Mouse (Mus musculus): Measurements from ENCODE around the gene Man2b1.
"Not testable (repeated sequence)": the region's sequence is repeated elsewhere in the genome, so short reads cannot be mapped to it uniquely, and the experiment has no call there.

Gene Man2b1

DNA sequence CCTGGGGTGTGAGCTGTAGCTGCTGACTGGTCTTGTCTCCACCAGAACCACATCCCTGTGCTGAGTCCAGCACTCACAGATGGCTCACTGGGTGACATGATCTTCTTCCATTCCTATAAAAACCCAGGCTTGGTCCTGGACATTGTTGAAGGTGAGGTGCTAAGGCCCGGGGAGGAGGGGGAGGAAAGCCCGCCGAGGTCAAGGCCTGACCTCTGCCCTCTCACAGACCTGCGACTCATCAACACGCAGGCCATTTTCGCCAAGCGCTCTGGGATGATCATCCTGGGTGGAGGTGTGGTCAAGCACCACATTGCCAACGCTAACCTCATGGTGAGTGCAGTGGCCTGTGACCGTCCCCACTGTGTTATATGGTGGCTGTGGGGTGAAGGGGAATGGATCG is 8.9 kb upstream of the Man2b1 start:
- DNase-seq, result no peak

DNA sequence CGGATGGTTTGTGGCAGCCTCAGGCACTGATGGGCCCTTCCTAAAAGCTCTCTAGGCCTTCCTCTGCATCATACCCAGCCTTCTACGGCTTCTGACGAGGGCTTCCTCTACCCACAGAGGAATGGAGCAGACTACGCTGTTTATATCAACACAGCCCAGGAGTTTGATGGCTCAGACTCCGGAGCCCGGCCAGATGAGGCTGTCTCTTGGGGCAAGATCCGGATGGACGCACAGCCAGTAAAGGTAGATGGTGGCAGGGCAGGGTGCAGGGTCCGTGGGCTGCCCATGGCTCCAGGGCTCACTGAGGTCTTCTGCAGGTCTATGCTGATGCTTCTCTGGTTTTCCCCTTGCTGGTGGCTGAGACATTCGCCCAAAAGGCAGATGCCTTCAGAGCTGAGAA is 8.5 kb upstream of the Man2b1 start:
- DNase-seq, result no peak

DNA sequence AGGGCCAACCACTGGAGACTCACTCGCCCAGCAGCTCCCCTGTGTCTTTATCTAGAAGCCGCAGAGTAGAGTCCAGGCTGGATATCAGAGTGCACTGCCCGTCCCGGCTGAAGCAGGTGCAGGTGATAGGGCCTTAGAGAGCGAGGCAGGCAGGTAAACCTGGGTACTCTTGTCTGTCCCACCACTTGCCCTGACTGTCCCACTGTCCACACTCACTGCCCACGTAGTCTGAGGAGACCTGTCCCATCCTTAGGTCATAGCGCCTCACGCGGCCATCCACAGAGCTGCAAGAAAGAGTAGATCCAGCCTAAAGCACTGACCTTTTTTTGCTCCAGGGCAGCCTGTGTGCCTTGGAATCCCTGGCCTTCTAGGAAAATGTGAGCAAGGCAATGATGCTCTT is 7.1 kb upstream of the Man2b1 start:
- peak; percentile 51 to 83 for DNase-seq

DNA sequence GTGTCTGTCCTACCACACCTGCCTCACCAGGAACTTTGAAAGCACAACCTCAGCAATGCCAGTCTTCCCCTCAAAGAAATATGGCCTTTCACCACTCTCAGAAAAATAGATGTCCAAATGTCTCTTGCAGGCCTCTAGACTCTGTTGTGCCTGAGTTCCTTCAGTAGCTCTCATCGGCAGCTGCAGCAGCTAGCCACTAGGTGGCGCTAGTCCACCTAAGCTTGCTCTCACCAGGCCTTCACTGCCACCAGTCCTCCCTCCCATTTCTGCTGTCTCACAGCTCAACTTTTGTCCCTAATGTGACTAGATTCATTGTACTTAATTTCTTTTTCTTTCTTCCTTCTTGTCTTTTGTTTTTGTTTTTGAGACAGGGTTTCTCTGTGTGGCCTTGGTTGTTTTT is 6.1 kb upstream of the Man2b1 start:
- peak; percentile 83 to 84 for DNase-seq

DNA sequence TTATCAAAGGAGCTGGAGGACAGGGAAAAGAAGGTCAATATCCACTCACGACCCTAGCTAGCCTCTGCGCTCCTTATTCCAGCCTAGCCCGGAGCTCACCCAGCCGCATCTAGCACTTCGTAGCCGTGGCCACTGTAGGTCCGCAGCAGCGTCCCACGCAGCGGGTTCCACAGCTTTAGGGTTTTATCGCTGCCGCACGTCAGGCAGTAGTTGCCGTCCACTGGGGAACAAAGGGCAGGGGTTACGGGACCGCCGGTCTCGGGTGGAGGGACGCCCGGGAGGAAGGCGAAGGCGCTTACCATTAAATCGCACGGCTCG is 2.9 kb upstream of the Man2b1 start:
- DNase-seq, result peak in 1 of 2 experiments; percentile 24

DNA sequence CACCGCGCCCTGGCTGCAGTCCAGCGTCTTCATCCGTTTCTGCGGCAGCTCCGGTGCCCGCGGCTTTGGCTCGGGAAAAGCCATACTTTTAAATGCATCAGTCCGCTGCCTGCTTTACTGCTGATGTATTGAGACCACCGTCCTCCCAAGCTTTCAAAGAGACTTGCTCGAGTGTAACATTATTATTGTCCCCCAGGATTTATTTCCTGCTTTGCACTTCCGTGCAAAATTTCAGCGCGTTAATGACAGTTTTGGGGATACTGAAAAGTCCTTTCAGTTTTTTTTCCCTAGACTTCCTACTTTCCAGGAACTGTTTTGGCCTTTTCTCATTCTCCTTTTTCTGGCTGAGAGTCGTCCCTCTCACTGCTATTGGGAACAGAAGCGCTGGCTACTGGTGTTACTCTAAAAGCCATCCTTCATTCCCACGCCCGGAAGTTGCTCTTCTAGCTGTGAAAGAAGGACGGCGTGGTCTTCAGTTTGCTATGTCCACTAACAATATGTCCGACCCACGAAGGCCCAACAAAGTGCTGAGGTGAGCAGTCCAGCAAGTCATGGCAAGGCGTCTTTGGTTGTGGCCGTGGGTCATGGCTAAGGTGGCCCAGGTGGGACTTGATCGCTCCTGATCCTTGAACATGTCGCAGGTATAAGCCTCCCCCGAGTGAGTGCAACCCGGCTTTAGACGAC is 2.4 kb upstream of the Man2b1 start, which contains the start of gene Wdr83os:
Gene Wdr83os (plus strand): TSS at position 209 of the 684 bp plus-strand sequence.
- DNase-seq, result peak; percentile 53 to 69

DNA sequence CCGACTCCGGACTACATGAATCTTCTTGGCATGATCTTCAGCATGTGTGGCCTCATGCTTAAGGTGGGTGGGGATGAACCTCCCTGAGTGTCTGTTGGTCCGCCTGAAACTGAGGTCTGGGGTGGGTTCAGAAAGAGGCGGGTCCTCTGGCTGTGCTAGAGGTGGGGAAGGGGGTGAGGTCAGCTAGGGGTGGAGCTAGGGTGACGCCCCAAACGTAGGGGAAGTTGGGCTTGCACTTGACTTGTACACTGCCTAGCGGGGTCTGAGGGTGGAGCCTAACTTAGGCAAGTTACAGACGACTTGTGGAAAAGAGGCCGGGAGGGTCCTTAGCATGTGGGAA is 1.9 kb upstream of the Man2b1 start, which contains the start of gene Wdr83:
Gene Wdr83 (minus strand): TSS at position 91 of the 340 bp plus-strand sequence.
- peak; percentile 44 to 54 for DNase-seq

DNA sequence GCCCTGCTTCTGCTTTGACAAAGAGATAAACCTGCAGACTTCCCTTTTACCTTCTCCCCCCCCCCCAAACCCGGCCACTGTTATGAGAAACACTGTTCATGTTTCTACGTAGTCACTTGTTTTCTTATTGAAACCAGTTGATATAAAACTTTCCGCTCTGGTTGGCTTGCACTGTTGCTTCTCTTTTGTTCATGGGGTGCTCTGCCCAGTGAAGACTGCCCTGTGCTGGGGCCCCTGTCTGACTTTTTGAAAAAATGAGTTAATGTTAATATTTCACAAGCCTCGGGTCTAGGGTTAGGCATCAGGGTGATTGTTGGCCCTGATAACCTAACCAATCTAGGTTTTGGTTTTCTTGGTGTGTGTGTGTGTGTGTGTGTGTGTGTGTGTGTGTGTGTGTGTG is 901 bp upstream of the Man2b1 start:
- DNase-seq, result not testable (repeated sequence)

DNA sequence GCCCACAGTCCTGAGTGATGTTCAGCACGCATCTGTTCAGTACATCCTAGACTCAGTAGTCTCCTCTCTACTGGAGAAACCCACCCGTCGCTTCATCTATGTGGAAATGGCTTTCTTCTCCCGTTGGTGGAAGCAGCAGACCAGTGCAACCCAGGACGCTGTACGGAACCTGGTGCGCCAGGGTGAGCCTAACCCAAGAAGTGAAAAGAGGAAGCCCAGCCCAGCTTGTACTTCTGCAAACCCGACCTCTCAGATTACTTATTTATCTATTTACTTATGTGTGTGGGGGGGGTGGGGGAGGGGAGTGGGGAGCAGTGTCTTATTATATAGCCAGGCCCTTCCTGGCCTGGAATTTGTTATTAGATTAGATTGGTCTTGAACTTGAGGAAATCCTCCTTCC is 1.6 kb downstream of the Man2b1 start:
- no peak for DNase-seq

DNA sequence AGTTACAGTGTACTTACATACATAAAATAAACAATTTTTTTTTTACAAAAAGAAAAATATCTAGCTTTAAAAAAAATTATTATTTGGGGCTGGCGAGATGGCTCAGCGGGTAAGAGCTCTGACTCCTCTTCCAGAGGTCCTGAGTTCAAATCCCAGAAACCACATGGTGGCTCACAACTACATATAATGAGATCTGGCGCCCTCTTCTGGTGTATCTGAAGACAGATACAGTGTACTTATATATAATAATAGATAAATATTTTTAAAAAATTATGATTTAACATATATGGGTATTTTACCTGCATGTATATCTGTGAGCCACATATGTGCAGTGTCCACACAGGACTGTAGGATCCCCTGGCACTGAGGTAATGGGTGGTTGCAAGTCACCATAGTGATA is 3.2 kb downstream of the Man2b1 start:
- DNase-seq, result peak in 1 of 2 experiments; percentile 38

DNA sequence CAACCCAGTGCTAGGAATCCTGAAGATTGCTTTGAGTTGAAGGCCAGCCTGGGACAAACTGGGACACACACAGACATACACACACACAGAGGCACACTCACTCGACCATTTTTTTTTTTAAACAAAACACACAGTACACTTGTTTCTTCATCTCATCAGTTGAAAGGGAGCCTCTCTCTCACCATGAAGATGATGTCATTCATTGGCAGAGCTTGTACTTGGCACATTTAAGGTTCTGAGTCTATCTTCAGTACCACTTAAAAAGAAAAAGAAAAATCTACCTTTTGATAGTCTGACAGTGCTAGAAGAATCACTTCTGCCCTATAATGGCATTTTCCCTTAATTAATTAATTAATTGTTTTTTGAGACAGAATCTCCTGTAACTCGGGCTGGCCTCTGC is 5.7 kb downstream of the Man2b1 start:
- DNase-seq, result no peak

DNA sequence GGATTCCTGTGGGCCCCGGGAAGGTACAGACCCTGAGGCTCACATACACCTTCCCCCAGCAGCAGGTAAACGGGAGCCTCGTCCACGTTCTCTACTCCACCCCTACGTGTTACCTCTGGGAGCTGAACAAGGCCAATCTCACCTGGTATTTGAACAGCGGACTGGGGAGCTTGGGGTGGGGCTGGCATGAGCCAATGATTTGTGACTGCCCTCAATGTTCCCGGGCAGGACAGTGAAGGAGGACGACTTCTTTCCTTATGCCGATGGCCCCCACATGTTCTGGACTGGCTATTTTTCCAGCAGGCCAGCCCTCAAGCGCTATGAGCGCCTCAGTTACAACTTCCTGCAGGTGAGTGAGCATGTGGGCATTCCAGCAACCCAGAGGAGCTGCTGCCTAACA is 7.8 kb downstream of the Man2b1 start:
- no peak for DNase-seq

DNA sequence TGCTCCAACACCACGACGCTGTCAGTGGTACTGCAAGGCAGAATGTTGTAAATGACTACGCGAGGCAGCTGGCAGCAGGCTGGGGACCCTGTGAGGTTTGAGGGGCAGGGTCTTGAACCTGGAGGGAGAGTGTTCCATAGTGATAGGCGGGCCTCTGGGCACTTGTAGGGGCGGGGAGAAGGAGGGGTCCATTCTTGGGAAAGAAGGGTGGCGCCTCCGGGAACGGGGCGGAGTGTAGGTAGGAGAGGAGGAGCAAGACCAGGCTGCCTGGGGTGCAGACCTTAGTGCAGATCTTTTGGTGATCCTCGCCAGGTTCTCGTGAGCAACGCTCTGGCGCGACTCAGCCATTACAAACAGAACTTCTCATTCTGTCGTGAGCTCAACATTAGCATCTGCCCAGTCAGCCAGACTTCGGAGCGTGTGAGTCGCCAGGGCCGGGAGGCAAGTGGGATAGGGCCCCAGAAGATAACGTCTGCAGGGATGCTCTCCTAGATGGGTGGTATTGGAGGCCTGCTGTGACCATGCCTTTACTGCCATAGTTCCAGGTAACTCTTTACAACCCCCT is 8.5 kb downstream of the Man2b1 start:
- no peak for DNase-seq

DNA sequence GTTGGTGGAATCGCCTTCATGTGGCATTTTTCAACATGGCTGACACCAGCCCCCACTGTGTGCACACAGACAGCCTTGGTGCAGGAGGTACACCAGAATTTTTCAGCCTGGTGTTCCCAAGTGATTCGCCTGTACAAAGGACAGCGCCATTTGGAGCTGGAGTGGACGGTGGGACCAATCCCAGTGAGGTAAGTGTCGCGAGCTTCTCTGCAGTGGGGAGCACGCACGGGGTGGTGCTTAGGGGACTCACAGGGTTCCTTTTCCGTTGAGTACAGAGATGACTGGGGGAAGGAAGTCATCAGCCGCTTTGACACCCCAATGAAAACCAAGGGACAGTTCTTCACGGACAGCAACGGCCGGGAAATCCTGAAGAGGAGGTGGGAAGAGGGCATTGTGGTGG is 12.0 kb downstream of the Man2b1 start:
- no peak for DNase-seq

DNA sequence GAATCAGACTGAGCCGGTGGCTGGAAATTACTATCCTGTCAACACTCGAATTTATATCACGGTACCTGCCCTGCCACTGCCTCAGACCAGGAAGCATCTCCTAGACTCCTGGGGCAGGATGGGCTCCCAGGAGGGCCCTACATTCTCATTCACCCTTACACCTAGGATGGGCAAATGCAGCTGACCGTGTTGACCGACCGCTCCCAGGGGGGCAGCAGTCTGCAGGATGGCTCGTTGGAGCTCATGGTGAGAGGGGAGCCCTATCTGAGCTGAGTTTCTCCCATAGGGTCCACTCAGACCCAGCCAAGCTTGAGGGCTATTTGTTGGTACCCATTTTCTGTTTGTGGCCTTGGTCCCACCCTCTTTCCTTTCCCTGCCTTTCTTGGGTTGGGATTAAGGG is 12.5 kb downstream of the Man2b1 start:
- no peak for DNase-seq

DNA sequence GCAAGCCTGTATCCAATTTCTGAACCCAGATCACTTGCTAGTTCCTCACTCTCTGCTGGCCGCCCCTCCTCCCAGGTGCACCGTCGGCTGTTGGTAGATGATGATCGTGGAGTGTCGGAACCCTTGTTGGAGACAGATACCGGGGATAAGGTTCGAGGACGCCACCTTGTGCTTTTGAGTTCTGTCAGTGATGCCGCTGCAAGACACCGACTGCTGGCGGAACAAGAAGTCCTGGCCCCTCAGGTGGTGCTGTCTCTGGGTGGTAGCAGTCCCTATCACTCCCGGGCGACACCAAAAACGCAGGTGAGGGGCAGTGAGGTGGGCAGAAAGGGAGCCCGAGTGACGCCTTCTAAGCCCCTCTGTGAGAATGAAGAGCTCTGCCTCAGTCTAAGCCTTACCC is 13.1 kb downstream of the Man2b1 start:
- DNase-seq, result no peak

DNA sequence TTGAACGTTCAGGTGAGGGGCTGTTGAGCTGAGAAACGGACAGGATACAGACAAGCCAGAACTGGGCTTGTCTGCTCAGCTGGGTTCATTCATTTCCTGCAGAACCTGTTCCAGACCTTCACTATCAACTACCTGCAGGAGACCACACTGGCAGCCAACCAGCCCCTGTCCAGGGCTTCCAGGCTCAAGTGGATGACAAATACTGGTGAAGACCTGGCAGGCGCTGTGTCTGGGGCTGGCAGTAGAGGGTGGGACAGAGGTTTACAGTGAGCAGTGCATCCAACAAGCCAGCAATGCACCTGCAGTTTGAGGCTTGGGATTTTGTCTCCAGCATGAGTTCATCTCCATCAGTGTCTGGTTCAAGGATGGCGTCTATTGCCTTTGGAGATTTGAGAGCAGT is 13.8 kb downstream of the Man2b1 start:
- no peak for DNase-seq

DNA sequence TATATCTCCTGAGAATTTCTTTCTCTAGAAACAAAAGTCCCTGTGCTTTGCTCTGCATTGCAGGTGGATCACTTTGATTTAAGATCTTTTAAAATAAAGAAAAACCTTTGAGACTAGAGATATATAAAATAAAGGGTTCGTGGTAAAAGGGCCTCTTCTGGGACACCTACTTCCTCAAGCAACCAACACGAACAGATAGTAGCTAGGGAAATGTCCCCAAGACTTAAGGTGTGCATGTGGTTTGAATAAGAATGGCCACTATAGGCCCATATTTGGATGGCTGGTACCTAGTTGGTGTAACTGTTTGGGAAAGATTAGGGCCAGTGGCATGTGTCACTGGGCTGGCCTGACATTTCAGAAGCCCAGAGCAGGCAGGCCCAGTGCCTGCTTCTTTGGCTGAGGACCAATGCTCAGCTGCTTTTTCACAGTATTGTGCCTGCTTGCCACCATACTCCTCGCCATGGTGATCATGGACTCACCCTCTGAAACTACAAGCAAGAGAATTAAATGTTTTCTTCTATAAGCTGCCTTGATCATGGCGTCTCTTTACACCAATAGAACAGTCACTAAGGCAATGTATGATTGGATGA is 17.1 kb downstream of the Man2b1 start:
- no peak for DNase-seq

DNA sequence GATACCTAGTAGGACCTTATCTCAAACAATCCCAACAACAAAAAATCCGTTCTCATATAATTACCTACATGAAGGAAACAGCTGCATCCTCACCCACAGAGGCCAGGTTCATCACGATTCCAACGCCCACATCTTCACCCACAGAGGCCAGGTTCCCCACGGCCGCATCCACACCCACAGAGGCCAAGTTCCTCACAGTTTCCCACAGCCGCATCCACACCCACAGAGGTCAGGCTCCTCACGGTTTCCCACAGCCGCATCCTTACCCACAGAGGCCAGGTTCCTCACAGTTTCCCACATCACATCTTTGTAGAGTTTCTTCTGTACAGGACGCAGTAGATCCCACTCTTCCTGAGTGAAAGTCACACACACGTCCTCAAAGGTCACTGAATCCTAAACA is 30.2 kb downstream of the Man2b1 start:
- DNase-seq, result no peak

DNA sequence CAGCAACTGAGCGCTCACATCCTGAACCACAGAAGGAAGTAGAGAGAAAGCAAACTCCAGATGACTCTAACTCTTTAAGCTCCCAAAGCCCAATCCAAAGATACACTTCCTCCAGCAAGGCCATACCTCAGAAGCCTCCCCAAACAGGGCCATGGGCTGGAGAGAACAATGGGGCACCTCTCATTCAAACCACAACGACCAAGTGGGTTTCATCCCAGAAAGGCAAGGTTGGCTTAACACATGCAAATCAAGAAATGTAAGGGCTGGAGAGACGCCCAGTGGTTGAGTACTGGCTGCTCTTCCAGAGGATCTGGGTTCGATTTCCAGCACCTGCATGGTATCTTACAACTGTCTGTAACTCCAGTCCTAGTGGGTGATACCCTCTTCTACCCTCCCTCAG is 32.4 kb downstream of the Man2b1 start:
- no peak for DNase-seq

DNA sequence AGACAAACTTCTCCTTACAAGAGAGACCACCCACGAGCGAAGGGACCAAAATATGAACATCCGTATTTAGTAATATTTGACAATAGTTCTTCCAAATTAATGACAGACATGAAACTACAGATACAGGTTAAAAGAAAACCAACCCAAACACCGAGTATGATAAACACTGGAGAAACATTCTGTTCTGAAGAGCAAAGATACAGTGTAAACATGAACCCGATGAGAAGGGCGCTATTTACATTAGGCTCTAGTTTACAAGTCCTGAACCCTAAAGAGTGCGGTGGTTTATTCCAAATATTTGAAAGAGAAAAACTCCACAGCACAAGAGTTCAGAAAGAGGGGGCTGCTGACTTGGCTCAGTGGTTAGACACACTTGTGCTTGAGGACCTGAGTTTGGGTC is 33.9 kb downstream of the Man2b1 start:
- DNase-seq, result no peak

DNA sequence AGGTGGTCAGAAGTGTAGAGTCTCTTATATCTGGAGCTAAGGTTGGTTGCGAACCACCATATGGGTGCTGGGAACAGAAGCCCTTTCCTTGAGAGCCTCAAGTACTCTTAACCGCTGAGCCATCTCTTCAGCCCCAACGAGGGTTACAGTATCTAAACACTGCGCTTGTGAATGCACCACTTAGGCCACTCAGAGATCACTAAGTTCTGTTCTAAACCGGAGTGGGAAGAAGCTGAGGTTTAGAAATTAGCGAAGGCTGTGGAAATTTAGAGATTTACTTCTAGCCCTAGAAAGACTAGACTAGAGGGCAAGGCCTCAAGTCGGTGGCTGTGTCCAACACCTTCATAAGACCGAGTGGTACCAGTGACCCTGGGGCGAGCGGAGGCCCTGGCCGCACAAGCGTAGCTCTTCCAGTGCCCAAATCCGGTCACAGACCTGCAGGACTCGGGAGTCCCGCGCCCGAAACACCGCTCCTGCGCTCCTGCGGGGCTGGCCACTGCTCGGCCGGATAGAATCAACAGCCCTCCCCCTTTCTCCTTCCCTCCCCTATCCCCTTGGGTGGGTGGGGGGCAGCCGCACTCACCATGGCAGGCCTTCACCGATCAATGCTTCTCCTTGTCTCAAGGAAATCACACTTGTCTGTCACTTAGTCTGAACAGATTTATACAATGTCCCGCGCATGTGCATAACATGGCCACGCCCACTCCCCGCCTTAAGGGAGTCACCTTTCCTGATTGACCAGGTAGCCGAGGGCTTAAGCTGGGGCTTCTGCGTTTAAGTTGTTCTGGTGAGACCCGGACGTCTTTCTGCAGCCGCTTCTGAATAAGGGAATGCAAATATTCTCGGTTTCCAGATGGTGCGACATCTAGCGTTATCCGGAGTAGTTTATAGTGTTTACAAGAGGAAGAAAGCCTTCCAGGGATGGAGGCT is 36.2 kb downstream of the Man2b1 start:
- DNase-seq, result peak; percentile 95 to 96

DNA sequence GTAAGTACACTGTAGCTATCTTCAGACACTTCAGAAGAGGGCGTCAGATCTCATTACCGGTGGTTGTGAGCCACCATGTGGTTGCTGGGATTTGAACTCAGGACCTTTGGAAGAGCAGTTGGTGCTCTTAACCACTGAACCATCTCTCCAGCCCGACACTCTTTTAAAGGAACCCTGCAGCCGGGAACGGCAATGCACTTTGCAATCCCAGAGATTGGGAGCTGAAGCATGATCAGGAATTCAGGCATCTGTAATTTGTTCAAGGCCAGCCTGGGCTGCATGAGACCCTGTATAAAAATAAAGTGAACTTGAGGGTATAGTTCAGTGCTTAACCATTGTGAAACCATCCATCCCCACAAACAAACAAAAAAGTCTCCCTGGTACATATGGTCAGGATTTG is 37.2 kb downstream of the Man2b1 start:
- DNase-seq, result not testable (repeated sequence)

DNA sequence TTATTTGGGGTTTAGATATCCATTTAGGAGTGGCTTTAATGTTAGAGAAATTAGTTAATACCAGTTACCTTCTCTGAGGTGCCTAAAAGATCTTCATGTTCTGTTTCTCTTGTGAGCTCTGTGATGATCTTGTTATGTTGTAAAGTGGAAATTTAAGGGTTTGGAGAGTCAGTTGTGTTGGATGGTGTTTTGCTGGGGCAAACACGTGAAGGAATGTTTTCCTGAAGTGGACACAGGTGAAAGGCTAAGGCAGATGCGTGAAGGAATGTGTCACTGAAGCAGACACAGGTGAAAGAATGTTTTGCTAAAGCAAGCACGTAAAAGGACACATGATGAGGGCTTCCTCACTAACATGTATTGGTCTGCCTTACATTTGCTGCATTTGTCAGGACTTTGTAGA is 39.9 kb downstream of the Man2b1 start, which contains the start of gene Zfp791:
Gene Zfp791 (minus strand): TSS at position 101 of the 400 bp plus-strand sequence.
- no peak for DNase-seq

Measured in kidney, postnatal 36 days (tissue).